Mouse (Mus musculus): ENCODE measurements around the gene Twist1. TPM values are rescaled to one million over a fixed set of nuclear protein-coding genes. Genes with fewer than 3 reads are reported as not detected.

Gene Twist1
- polyA plus RNA-seq (2014; fragmentation: Illumina TruSeq; extraction: RNeasy Lipid Tissue Mini Kit (QIAGEN cat#74804); ENCODE audit: low read depth, low replicate concordance): 1.0 TPM

GRCm38 (mm10) chr12:33957400-33958240, at the start of gene Twist1:
Twist1 (plus strand) TSS chr12:33957671.

GRCm38 (mm10) chr12:33928331-33929192, 28.9 kb upstream of the Twist1 start, which contains the start of gene Ferd3l:
Ferd3l (plus strand) TSS chr12:33928425.

Other genes starting within 250 kb of the Twist1 start
- not detected for gene Ferd3l, start 29.2 kb upstream of the Twist1 start, polyA plus RNA-seq (2014; fragmentation: Illumina TruSeq; extraction: RNeasy Lipid Tissue Mini Kit (QIAGEN cat#74804); ENCODE audit: low read depth, low replicate concordance)

All from liver, adult 10 weeks (tissue).